Mouse (Mus musculus) liver, postnatal 0 days (tissue): ENCODE measurements around the gene Abcc3. TPM values are rescaled to one million over a fixed set of nuclear protein-coding genes. Genes with fewer than 3 reads are reported as not detected.

Experiments used
- ATAC-seq: fragments of 200-750 bp; cut with Nextera tagmentation; 2 replicates; pipeline ENCODE4 v1.8.0; 2017; ENCODE audit warnings: mild to moderate bottlenecking, moderate library complexity
- DNase-seq: peaks from one replicate; pipeline ENCODE4 v3.0.0-alpha.2; 2016
- H3K27ac ChIP-seq: fragments of 300-500 bp; sonication (generic); 2 replicates; pipeline ENCODE4 v1.5.1; 2014; ENCODE audit warnings: antibody characterized with exemption, moderate library complexity, mild to moderate bottlenecking, low read depth
- H3K27me3 ChIP-seq: fragments of 300-500 bp; sonication (generic); 2 replicates; pipeline ENCODE4 v1.6.1; 2014; ENCODE audit warnings: low read length, control low read depth, mixed read lengths; ENCODE audit not compliant: insufficient read depth
- H3K36me3 ChIP-seq: fragments of 300-500 bp; sonication (generic); replicated peaks from 2 replicates; pipeline ENCODE4 v1.6.1; 2014; ENCODE audit warnings: mild to moderate bottlenecking, control low read depth, low read length, moderate library complexity, mixed read lengths; ENCODE audit not compliant: insufficient read depth
- H3K4me1 ChIP-seq: fragments of 300-500 bp; sonication (generic); 2 replicates; pipeline ENCODE4 v1.6.1; 2014; ENCODE audit warnings: antibody characterized with exemption, mild to moderate bottlenecking, control low read depth; ENCODE audit not compliant: insufficient read depth
- H3K4me2 ChIP-seq: fragments of 300-500 bp; sonication (generic); 2 replicates; pipeline ENCODE4 v1.6.1; 2014; ENCODE audit warnings: low read depth, mild to moderate bottlenecking, low read length, moderate library complexity, mixed read lengths
- H3K4me3 ChIP-seq: fragments of 300-500 bp; sonication (generic); 2 replicates; pipeline ENCODE4 v1.5.1; 2014; ENCODE audit warnings: low read depth, low read length
- H3K9ac ChIP-seq: fragments of 300-500 bp; sonication (generic); replicated peaks from 2 replicates; pipeline ENCODE4 v1.6.1; 2014; ENCODE audit warnings: mild to moderate bottlenecking, moderate library complexity
- H3K9me3 ChIP-seq: fragments of 300-500 bp; sonication (generic); 2 replicates; pipeline ENCODE4 v1.6.1; 2016; ENCODE audit warnings: mild to moderate bottlenecking, control low read depth, low read length, mixed read lengths
- CTCF ChIP-seq: sonication (generic); IDR thresholded peaks from 2 replicates; pipeline ENCODE4 v1.5.1; 2016; ENCODE audit warnings: antibody characterized with exemption, low read depth
- EP300 ChIP-seq: IDR thresholded peaks from 2 replicates; pipeline ENCODE4 v1.6.1; 2016; ENCODE audit warnings: antibody characterized with exemption, low read depth, mild to moderate bottlenecking
- WGBS: fragments of 180-500 bp; shearing (Covaris S2); extraction: QIAGEN DNeasy Blood & Tissue Kit; methylation state at CpG from one replicate; pipeline ENCODE4 v1.1.7; 2014; ENCODE audit not compliant: insufficient replicate concordance; 5-methylcytosine and 5-hydroxymethylcytosine counted together
- polyA plus RNA-seq: library from polyadenylated mRNA; unstranded; fragments of >200 nt; fragmentation: Nextera tagmentation; extraction: Ambion mirVana; gene quantifications from 2 replicates; pipeline ENCODE4 v1.2.1, GENCODE M21; 2015

The Abcc3 gene
- polyA plus RNA-seq, 1 experiment from 2014 or later, result 8.3 TPM

DNA sequence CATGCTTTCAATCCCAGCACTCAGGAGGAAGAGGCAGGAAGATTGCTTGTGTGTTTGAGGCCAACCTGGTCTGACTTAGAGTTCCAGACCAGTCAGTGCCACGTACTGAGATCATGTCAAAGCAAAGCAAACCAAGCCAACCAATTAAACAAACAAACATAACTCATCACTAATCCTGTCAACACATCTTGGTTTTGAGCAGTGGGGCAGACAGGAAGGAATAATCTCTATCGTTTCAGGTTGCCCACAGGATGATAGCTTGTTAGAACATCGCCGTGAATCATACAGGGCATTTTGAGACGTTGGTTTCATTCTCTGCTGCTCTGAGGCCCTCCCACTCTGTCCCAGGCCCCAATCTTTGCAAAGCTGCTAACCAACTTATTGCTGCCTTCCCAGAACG lies 22.8 kb downstream of the Abcc3 start:
- H3K4me1 ChIP-seq, result peaks cover 9% of the 10 kb centered on the region
- no peak for TF ChIP-seq EP300
- no peak for TF ChIP-seq CTCF
- no peak for ATAC-seq
- H3K27me3 ChIP-seq, result no peaks in the 10 kb centered on the region
- WGBS, result 41% methylated on average over 6 of the region's 6 CpGs
- H3K9ac ChIP-seq, result no peak overlapping the region
- no peak overlapping the region for H3K4me3 ChIP-seq
- DNase-seq, result no peak
- no peak overlapping the region for H3K4me2 ChIP-seq
- H3K9me3 ChIP-seq, result 0 out of 2 replicates have a peak, but pooled peaks cover 2% of the 10 kb centered on the region
- no peaks in the 10 kb centered on the region for H3K36me3 ChIP-seq
- no peak overlapping the region for H3K27ac ChIP-seq

DNA sequence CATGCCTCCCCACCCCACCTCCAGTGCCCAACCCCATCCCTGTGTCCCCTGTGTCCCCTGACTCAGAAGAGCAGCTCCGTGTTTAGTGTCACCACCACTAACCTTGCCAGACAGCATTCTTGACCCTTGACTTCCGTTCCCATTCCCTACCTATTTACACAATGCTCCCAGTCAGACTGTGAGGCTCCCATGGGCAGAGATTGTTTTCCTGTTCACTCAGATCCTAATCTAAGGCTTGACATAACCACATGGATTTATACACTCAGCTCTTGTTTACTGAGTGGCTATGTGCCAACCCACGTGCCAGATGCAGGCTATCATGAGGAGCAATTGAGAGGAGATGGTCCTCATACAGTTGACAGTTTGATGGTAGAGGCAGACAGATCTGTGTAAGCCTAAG lies 27.5 kb downstream of the Abcc3 start:
- H3K27ac ChIP-seq, result 0 out of 2 replicates have a peak overlapping the region, but pooled peaks have one; percentile 44
- DNase-seq (peak; percentile 60), ATAC-seq (peak; percentile 93)
- H3K4me1 ChIP-seq, result peaks cover 2% of the 10 kb centered on the region
- 42% methylated on average over 3 of the region's 3 CpGs for whole genome bisulfite sequencing
- no peak overlapping the region for H3K9ac ChIP-seq
- H3K27me3 ChIP-seq, result no peaks in the 10 kb centered on the region
- 0 out of 2 replicates have a peak, but pooled peaks cover 2% of the 10 kb centered on the region for H3K9me3 ChIP-seq
- no peak overlapping the region for H3K4me2 ChIP-seq
- no peaks in the 10 kb centered on the region for H3K36me3 ChIP-seq
- no peak overlapping the region for H3K4me3 ChIP-seq
- TF ChIP-seq EP300 (no peak), CTCF (no peak)

DNA sequence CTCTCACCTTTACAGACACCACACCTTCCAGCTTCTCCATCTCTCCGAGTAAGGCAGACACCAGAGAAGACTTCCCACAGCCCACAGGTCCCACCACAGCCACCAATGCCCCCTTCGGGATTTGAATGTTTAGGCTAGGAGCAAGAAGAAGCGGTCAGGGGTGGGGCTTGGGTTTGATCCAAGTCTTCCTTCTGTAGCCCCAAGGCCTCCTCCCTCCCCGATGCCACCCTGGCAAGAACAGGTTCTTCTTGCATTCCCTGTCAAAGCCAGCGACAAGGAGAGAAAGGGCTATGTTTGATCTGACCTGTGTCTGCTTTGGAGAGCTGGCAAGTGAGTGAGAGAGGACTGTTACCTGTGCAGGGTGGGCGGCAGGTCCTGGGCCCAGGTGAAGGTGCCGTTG lies 29.1 kb downstream of the Abcc3 start:
- ATAC-seq (no peak), DNase-seq (no peak)
- no peak overlapping the region for H3K27ac ChIP-seq
- H3K4me1 ChIP-seq, result no peaks in the 10 kb centered on the region
- H3K9ac ChIP-seq, result no peak overlapping the region
- no peaks in the 10 kb centered on the region for H3K36me3 ChIP-seq
- no peak overlapping the region for H3K4me2 ChIP-seq
- 0 out of 2 replicates have a peak, but pooled peaks cover 2% of the 10 kb centered on the region for H3K9me3 ChIP-seq
- 71% methylated on average over 7 of the region's 7 CpGs for WGBS
- no peaks in the 10 kb centered on the region for H3K27me3 ChIP-seq
- TF ChIP-seq CTCF (no peak), EP300 (no peak)
- no peak overlapping the region for H3K4me3 ChIP-seq

DNA sequence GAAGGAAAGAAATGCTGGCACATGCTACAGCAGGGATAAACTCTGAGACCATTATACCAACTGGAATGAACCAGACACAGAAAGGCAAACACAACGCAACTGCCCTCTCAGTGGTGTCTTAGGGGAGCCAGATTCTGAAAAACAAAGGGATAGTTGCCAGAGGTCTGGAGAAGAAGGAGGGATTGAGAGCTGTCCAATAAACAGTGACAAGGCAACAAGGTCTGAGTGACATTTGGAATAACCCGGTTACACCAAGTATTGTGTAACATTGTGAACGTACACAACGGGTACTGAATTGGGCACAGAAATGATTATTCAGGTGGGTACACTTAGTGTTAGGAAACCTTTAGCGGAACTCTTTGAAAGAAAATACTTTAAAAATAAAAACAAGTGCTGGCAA lies 30.7 kb downstream of the Abcc3 start:
- 0 out of 2 replicates have a peak, but pooled peaks cover 2% of the 10 kb centered on the region for H3K9me3 ChIP-seq
- ATAC-seq (peak; percentile 46), DNase-seq (no peak)
- 67% methylated on average over 5 of the region's 5 CpGs for WGBS
- no peaks in the 10 kb centered on the region for H3K27me3 ChIP-seq
- no peaks in the 10 kb centered on the region for H3K36me3 ChIP-seq
- H3K4me1 ChIP-seq, result no peaks in the 10 kb centered on the region
- no peak overlapping the region for H3K4me3 ChIP-seq
- H3K4me2 ChIP-seq, result no peak overlapping the region
- H3K27ac ChIP-seq, result no peak overlapping the region
- H3K9ac ChIP-seq, result no peak overlapping the region
- TF ChIP-seq EP300, result no peak
- TF ChIP-seq CTCF, result no peak

DNA sequence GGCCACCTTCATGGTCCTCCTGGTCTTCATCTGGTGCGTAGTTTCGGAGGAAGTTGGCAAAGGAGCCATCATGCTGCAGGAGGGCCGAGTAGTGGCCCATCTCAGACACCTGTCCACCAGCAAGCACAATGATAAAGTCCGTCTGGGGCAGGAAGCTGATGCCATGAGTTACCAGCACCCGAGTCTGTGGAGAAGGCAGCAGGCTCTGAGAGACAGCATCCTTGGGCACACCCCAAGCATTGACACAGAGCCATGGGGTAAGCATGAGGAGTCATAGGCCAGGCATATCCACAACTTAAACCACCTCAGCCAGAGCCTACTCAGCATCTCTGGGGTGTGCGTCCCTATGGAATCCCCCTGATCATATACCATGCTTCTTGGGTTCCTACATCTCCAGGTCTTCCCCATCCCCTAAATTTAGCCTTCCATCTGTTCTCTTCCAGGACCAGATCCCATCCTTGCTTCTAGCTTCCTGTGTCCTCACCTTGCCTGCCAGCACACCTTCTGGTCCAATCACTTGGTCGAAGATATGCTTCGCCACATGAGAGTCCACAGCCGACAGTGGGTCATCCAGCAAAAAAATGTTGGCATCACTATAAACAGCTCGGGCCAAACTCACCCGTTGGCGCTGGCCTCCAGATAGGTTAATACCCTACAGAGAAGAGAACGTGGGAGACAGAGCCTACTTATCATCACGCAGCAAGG lies 31.5 kb downstream of the Abcc3 start:
- H3K9ac ChIP-seq, result no peak overlapping the region
- H3K4me3 ChIP-seq, result no peak overlapping the region
- H3K36me3 ChIP-seq, result no peaks in the 10 kb centered on the region
- DNase-seq (no peak), ATAC-seq (no peak)
- H3K27ac ChIP-seq, result no peak overlapping the region
- H3K4me1 ChIP-seq, result no peaks in the 10 kb centered on the region
- 0 out of 2 replicates have a peak, but pooled peaks cover 2% of the 10 kb centered on the region for H3K27me3 ChIP-seq
- 80% methylated on average over 14 of the region's 14 CpGs for WGBS
- H3K4me2 ChIP-seq, result no peak overlapping the region
- 0 out of 2 replicates have a peak, but pooled peaks cover 2% of the 10 kb centered on the region for H3K9me3 ChIP-seq
- TF ChIP-seq EP300, result no peak
- TF ChIP-seq CTCF, result no peak

DNA sequence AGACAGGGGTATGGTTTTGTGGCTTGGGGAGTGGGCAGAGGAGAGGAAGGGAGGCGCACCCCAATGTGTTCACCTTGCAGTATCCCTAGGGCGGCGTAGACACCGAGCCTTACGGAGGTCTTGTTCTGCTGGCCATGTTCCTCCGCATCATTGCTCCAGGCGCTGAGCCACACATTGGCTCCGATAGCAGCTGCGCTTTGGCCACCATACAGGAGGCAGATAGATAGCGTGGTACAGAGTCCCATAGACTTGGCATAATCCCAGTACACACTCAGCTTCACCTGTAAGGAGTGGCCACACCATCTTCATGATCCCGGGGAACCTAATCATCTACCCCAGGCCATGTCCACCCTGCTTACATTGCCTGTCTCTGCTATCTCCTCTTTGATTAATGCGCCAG lies 33.6 kb downstream of the Abcc3 start:
- H3K27ac ChIP-seq, result no peak overlapping the region
- H3K4me1 ChIP-seq, result no peaks in the 10 kb centered on the region
- 89% methylated on average over 12 of the region's 12 CpGs for WGBS
- no peak overlapping the region for H3K4me3 ChIP-seq
- H3K36me3 ChIP-seq, result no peaks in the 10 kb centered on the region
- DNase-seq (no peak), ATAC-seq (no peak)
- TF ChIP-seq EP300 (no peak), CTCF (no peak)
- no peak overlapping the region for H3K9ac ChIP-seq
- 0 out of 2 replicates have a peak, but pooled peaks cover 2% of the 10 kb centered on the region for H3K27me3 ChIP-seq
- H3K9me3 ChIP-seq, result no peaks in the 10 kb centered on the region
- H3K4me2 ChIP-seq, result no peak overlapping the region
